Mouse (Mus musculus): ENCODE measurements around the gene Ddi2.
"Not testable (repeated sequence)": the region's sequence is repeated elsewhere in the genome, so short reads cannot be mapped to it uniquely, and the experiment has no call there.

The Ddi2 gene

DNA sequence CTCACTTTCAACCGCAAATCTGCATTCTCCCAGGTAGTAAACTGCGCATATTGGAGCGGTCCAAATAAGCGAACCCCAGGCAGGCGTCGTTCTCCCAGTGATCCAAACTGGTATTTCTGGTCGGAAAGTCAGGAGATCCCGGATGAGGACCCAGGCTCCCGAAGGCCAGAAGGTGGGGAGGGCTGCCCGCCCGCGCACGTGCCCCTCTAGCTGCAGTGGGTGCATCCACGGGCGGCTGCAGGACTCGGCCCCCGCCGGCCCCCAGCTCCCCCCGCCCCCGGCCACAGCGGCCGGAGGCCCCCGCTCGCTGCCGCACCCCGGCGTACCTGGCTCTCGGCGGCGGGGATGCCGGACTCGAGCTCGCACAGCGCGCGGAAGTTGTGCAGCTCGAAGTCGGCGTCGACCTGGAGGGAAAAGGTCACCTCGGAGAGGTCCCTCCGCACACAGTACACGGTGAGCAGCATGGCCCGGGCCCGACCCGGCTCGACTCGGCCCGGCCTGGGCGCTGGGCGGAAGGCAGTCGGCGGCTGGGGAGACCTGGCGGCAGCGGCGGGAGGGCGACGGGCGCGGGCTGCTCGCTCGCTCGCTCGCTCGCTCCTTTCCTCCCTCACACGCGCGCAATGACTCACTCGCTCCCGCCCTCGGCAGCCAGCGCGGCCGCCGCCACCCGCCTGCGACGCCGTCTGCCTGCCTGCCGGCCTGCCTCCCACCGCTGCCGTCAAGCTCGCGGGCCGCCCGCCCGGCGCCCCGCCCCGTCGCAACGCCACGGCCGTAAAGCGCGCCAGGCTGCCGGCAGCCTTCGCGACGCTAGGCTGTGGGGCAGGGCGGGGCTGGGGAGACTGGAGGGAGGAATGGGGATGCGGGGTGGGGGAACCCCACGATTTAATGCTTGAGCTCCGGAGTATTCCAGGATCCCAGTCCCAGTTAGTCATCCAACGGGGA, at the start of gene Ddi2:
Gene Ddi2 (minus strand): TSS at position 689 of the 942 bp plus-strand sequence.
- DNase-seq (ENCODE audit: low read depth in 2 of 2, low spot score in 2 of 2): peak; percentile 80 to 87

GRCm38 (mm10) chr4:141773019-141773418, 49.8 kb upstream of the Ddi2 start:
- not testable (repeated sequence) for DNase-seq (ENCODE audit: low read depth in 2 of 2, low spot score in 2 of 2)

- DNase-seq (ENCODE audit: low read depth in 2 of 2, low spot score in 2 of 2): no peak
Measured at GRCm38 (mm10) chr4:141771823-141772222, 48.6 kb upstream of the Ddi2 start.

- DNase-seq (ENCODE audit: low read depth in 2 of 2, low spot score in 2 of 2): no peak
Measured at GRCm38 (mm10) chr4:141769501-141770160, 46.4 kb upstream of the Ddi2 start.

DNA sequence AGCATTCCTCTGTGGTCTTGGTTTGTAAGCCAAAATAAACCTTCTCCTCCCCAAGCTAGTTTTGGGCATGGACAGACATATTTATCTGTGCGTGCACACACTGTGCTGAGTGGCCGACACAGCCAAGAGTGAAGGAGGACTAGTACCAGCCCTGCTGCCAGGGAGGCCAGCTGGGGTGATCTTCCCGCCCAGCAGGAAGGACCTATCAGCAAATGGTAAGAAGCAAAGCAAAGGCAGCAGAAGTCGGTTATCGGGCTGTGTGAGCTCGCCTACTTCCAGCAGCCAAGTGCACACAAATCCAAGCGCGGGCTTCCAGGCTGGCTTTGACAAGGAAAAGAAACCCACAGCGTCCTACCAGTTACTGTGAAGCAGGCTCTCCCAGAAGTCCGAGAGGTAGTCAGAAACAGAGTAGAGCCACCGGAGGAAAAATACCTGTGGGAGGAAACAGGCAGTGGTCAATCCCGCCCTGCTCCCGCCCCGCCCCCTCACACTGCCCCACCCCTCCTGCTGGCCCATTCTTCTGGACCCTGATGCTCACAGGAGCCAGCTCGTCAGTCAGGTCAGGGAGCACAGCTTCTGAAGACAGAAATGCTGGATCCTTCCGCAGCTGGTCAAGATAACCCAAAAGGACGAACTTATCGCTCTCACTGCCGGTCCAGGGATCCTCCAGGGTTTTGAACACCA, 44.3 kb upstream of the Ddi2 start:
- no peak for DNase-seq (ENCODE audit: low read depth in 2 of 2, low spot score in 2 of 2)

DNA sequence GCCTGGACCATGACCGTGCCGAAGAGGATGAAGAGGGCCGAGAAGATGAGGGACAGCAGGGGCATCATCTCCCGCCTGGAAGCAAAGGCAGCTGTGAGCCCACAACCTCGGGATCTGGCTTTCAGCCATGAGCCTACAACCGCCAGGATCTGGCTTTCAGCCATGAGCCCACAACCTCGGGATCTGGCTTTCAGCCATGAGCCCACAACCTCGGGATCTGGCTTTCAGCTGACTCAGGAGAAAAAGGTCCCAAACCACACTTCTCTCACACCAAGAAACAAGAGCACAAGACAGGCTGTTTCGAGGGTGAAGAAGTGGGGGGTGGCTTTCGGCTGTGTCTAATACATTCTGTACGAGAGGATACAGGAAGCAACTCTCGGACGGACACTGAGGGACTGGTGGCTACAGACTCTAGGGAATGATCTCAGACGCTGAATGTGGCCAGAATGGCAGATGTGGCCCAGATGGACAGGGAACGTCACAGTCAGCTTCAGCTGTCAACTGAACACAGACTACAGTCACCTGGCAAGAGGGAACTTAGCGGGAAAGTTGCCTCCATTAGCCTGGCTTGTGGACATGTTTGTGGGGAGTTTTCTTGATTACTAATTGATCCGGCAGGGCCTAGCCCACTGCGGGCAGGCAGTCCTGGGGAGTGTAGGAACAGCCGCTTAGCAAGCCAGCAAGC, 43.6 kb upstream of the Ddi2 start:
- no peak for DNase-seq (ENCODE audit: low read depth in 2 of 2, low spot score in 2 of 2)

DNA sequence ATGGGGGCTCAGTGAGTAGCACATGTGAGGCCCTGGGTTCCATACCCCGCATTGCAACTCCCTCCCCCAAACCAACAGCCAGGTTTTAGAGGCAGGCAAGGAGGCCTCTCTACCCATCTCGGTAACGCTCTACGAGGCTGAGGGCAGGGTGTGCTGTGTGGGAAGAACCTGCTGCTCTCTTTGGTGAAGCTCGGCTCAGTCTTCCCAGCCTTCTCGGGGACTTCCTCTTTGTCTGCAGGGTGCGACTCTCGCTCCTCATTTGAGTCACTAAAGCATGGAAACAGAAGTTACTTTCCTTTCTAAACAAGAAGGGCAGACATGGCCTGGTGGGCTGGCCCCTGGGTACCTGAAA, 43.1 kb upstream of the Ddi2 start:
- DNase-seq (ENCODE audit: low read depth in 2 of 2, low spot score in 2 of 2): no peak

GRCm38 (mm10) chr4:141765008-141765407, 41.8 kb upstream of the Ddi2 start:
- DNase-seq (ENCODE audit: low read depth in 2 of 2, low spot score in 2 of 2): no peak

DNA sequence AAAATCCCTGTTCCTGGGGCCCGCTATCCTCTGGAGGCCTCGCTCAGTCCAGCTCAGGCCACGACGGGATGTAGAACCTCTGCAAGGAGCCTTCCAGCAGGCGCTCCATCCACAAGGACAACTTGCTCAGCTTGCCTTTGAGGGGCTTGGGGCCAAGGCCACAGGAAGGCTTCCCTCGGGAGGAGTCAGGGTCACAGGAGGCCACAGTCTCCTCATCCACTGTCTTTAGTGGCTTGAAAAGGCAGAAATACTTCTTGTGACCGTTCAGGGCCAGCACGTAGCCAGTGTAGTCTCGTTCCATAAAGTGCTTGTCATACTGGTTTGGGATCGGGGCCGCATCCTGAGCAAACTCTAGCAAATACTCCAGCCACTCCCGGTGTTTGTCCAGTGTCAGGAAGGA, 40.3 kb upstream of the Ddi2 start:
- no peak for DNase-seq (ENCODE audit: low read depth in 2 of 2, low spot score in 2 of 2)

GRCm38 (mm10) chr4:141762102-141762598, 38.9 kb upstream of the Ddi2 start:
- DNase-seq (ENCODE audit: low read depth in 2 of 2, low spot score in 2 of 2): no peak

DNA sequence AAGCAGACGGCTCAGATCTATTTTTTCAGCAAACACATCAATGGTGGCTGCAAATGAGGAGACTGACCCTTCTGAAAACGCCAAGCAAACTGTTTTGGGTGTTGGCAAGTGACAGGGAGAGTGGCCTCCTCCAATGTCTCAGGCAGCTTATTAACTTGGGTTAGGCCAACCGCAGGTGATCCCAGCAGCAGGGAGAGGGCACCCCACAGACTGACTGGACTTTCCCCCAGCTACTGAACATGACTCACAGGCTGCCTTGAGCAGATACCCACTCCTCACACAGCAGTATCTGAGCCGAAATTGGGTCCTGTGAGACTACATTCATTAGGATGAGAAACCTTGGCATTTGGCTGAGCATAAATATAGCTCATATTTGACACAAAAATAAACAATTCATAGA, 37.7 kb upstream of the Ddi2 start:
- DNase-seq (ENCODE audit: low read depth in 2 of 2, low spot score in 2 of 2): no peak

DNA sequence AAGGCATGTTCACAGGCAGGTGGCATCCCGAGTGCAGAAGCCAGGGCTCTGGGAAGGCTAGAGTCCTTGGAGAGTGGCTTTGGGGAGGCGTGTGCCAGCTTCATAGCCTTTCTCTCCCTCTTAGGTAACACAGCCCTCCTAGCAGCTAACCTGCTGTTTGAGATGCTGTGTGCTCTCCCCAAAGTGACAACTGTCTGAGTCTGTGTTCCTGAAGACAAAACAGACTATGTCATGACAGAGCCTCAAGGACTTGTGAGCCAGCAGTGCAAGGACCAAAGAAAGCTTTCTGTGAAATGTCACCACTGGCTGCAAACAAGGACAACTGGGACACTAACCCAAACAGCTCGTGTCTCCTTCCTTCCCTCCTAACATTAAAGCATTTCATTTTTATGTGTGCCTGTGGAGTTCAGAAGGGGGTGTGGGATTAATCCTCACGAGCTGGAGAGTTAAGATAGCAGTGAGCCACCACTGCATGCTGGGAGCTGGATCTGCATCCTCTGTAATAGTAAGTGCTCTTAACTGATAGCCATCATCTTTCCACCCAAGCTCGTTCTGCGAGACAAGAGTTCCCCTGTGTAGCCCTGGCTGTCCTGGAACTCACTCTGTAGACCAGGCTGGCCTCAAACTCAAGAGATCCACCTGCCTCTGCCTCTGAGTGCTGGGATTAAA, 35.8 kb upstream of the Ddi2 start:
- no peak for DNase-seq (ENCODE audit: low read depth in 2 of 2, low spot score in 2 of 2)

GRCm38 (mm10) chr4:141757124-141757523, 33.9 kb upstream of the Ddi2 start:
- no peak for DNase-seq (ENCODE audit: low read depth in 2 of 2, low spot score in 2 of 2)

- no peak for DNase-seq (ENCODE audit: low read depth in 2 of 2, low spot score in 2 of 2)
Measured at GRCm38 (mm10) chr4:141755375-141755930, 32.2 kb upstream of the Ddi2 start.

DNA sequence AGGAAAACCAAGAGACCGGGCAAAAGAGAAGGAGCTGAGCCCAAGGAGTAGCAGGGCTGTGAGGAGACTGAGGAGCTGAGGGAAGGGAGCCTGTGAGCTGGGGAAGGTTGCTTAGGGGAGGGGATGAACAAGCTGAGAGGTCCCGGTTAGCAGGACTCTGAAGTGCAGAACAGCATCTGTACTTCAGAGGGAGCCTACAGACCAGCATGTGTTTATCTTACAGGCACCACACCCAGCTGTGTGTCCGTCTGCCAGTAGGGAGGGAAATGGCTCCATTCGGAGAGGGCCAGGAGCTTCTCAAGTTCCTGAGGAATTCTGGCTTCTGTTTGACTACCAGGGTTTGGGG, 28.8 kb upstream of the Ddi2 start:
- no peak for DNase-seq (ENCODE audit: low read depth in 2 of 2, low spot score in 2 of 2)

- DNase-seq (ENCODE audit: low read depth in 2 of 2, low spot score in 2 of 2): no peak
Measured at GRCm38 (mm10) chr4:141751419-141752075, 28.3 kb upstream of the Ddi2 start.

GRCm38 (mm10) chr4:141750826-141751225, 27.6 kb upstream of the Ddi2 start:
- DNase-seq (ENCODE audit: low read depth in 2 of 2, low spot score in 2 of 2): no peak

DNA sequence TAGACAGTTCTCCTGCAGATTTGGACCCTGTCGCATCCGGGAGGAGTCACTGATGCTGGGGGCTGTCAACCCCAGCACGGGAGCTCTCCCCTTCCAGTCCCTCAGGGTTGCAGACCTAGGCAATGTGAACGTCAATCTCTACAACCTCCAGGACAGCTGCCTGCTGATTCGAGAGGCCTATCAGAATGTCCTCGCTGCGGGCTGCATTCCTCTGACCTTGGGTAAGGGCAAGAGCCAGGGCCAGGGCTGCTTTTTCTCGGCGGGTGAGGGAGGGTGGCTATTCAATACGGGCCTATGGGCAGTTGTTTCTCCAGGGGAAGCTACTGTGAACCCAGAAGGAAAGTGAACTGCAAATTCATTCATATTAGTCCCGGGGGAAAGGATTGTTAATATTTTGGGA, 26.3 kb upstream of the Ddi2 start:
- DNase-seq (ENCODE audit: low read depth in 2 of 2, low spot score in 2 of 2): no peak

DNA sequence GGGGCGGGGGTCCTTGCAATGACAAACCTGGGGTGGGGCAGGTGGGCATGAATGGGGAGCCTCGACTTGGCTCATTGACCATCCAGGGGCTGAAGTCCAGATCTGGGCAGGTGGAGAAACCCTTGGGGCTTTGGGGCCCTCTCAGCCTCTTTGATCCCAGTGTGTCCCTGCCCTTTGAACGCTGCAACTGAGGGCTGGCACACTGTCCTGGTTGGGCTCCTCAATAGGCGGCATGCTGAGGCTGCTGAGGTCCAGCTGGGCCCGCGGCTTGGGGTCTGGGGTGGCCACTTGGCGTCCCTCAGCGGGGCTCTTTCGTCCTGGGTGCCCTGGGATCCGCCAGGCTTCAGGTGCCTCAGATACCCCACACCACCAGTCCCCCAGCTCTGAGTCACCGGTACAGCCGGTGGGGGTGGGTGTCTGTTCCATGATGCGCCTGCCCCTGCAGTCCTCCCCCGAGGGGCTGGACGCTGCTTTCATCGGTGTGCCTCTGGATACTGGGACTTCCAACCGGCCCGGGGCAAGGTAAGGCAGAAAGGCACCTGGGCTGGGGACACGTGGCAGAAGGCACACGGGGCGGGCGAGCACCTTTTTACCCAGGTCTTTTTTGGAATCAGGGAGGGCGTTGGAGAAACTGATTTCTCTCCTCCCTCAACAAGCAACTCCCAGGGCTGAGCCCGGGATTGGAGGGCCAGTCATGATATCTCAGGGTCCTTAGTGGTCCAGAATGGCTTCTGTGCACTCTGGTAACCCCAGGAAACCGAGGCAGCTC, 23.5 kb upstream of the Ddi2 start, which contains the start of gene Agmat:
Gene Agmat (plus strand): TSS at position 95 of the 769 bp plus-strand sequence.
- DNase-seq (ENCODE audit: low read depth in 2 of 2, low spot score in 2 of 2): no peak
